Mouse (Mus musculus) mouse trophoblast stem cell (cell line): ENCODE measurements around the gene Dbp.
"Not testable (repeated sequence)": the region's sequence is repeated elsewhere in the genome, so short reads cannot be mapped to it uniquely, and the experiment has no call there.

Experiments used
- in situ Hi-C, 2 experiments: fragments of 300-500 bp; cut with MseI, MboI; formaldehyde crosslinking; loops; 2 replicates in 1 of 2; 3 replicates in 1 of 2; pipeline ENCODE4 v1.15.1; 2025

Gene Dbp

GRCm38 (mm10) chr7:45704730-45705442 lies at the start of gene Dbp:
TSS of gene Dbp (plus strand) at chr7:45705088.
- in situ Hi-C loops = no loop called here

GRCm38 (mm10) chr7:45660746-45661478 lies 44.0 kb upstream of the Dbp start:
- in situ Hi-C loops = no loop called here

GRCm38 (mm10) chr7:45661702-45662101 lies 43.2 kb upstream of the Dbp start:
- in situ Hi-C loops = not testable (repeated sequence)

- in situ Hi-C loops = loop anchor here in 1 of 2 experiments (5.0 kb wide), 1 partner anchor 63 kb away; no protein-coding TSS in a partner anchor
These were observed 39.4 kb upstream of the Dbp start for GRCm38 (mm10) chr7:45665303-45666138.

- in situ Hi-C loops = loop anchor here in 1 of 2 experiments (5.0 kb wide), 1 partner anchor 64 kb away; no protein-coding TSS in a partner anchor
These were observed 38.7 kb upstream of the Dbp start, which contains the start of gene Fut2 for GRCm38 (mm10) chr7:45666161-45666560. TSS of gene Fut2 (minus strand) at chr7:45666394.

GRCm38 (mm10) chr7:45667761-45668160 lies 37.1 kb upstream of the Dbp start:
- in situ Hi-C loops = loop anchor here in 1 of 2 experiments (5.0 kb wide), 1 partner anchor 65 kb away; no protein-coding TSS in a partner anchor

GRCm38 (mm10) chr7:45668921-45669320 lies 36.0 kb upstream of the Dbp start:
- in situ Hi-C loops = loop anchor here in 1 of 2 experiments (5.0 kb wide), 1 partner anchor 67 kb away; no protein-coding TSS in a partner anchor

GRCm38 (mm10) chr7:45677627-45678295 lies 27.1 kb upstream of the Dbp start:
- in situ Hi-C loops = no loop called here

- in situ Hi-C loops = no loop called here
These were observed 26.4 kb upstream of the Dbp start for GRCm38 (mm10) chr7:45678513-45678912.

- in situ Hi-C loops = no loop called here
These were observed 24.8 kb upstream of the Dbp start for GRCm38 (mm10) chr7:45679966-45680621.

GRCm38 (mm10) chr7:45681046-45681736 lies 23.7 kb upstream of the Dbp start:
- in situ Hi-C loops = no loop called here

GRCm38 (mm10) chr7:45682144-45683126 lies 22.5 kb upstream of the Dbp start:
- in situ Hi-C loops = no loop called here

- in situ Hi-C loops = no loop called here
These were observed 21.4 kb upstream of the Dbp start, which contains the start of gene Ntn5 for GRCm38 (mm10) chr7:45683396-45684050. TSS of gene Ntn5 (plus strand) at chr7:45684022.

GRCm38 (mm10) chr7:45685811-45686210 lies 19.1 kb upstream of the Dbp start:
- in situ Hi-C loops = no loop called here

GRCm38 (mm10) chr7:45686841-45687240 lies 18.0 kb upstream of the Dbp start:
- in situ Hi-C loops = no loop called here

GRCm38 (mm10) chr7:45689099-45689498 lies 15.8 kb upstream of the Dbp start:
- in situ Hi-C loops = no loop called here

- in situ Hi-C loops = no loop called here
These were observed 15.1 kb upstream of the Dbp start for GRCm38 (mm10) chr7:45689800-45690199.

- in situ Hi-C loops = no loop called here
These were observed 12.5 kb upstream of the Dbp start for GRCm38 (mm10) chr7:45692364-45692763.
